Mouse (Mus musculus) heart, postnatal 0 days (tissue): Measurements from ENCODE around the gene Lamp1. TPM values are rescaled to one million over a fixed set of nuclear protein-coding genes. Genes with fewer than 3 reads are reported as not detected.

Experiments used
- ATAC-seq: fragments of 200-750 bp; cut with Nextera tagmentation; 2 replicates; pipeline ENCODE4 v1.8.0; 2017; ENCODE audit warnings: low read depth, moderate number of reproducible peaks, moderate library complexity; ENCODE audit not compliant: insufficient read depth
- DNase-seq: peaks from one replicate; pipeline ENCODE4 v3.0.0-alpha.2; 2016; ENCODE audit warnings: low spot score
- H3K27ac ChIP-seq: fragments of 300-500 bp; sonication (generic); 2 replicates; pipeline ENCODE4 v1.5.1; 2014; ENCODE audit warnings: low read depth, mild to moderate bottlenecking
- H3K27me3 ChIP-seq: fragments of 300-500 bp; sonication (generic); 2 replicates; pipeline ENCODE4 v1.6.1; 2014; ENCODE audit warnings: low read length, mixed read lengths; ENCODE audit not compliant: control insufficient read depth, insufficient read depth
- H3K36me3 ChIP-seq: fragments of 300-500 bp; sonication (generic); replicated peaks from 2 replicates; pipeline ENCODE4 v1.6.1; 2014; ENCODE audit warnings: low read length, mixed read lengths; ENCODE audit not compliant: control insufficient read depth, insufficient read depth
- H3K4me1 ChIP-seq: fragments of 300-500 bp; sonication (generic); 2 replicates; pipeline ENCODE4 v1.6.1; 2014; ENCODE audit warnings: antibody characterized with exemption; ENCODE audit not compliant: control insufficient read depth, insufficient read depth
- H3K4me2 ChIP-seq: fragments of 300-500 bp; sonication (generic); 2 replicates; pipeline ENCODE4 v1.6.1; 2014; ENCODE audit warnings: low read depth, mild to moderate bottlenecking, low read length, moderate library complexity
- H3K4me3 ChIP-seq: fragments of 300-500 bp; sonication (generic); 2 replicates; pipeline ENCODE4 v1.5.1; 2014; ENCODE audit warnings: low read depth, low read length
- H3K9ac ChIP-seq: fragments of 300-500 bp; sonication (generic); replicated peaks from 2 replicates; pipeline ENCODE4 v1.6.1; 2014; ENCODE audit warnings: low read depth, low read length, mixed read lengths
- H3K9me3 ChIP-seq: fragments of 300-500 bp; sonication (generic); replicated peaks from 2 replicates; pipeline ENCODE4 v1.6.1; 2016; ENCODE audit warnings: low read length; ENCODE audit not compliant: control insufficient read depth
- CTCF ChIP-seq: IDR thresholded peaks from 2 replicates; pipeline ENCODE4 v1.5.1; 2016; ENCODE audit warnings: antibody characterized with exemption, control low read depth, low read depth
- EP300 ChIP-seq: IDR thresholded peaks from 2 replicates; pipeline ENCODE4 v1.6.1; 2016; ENCODE audit warnings: antibody characterized with exemption, low read depth
- WGBS: fragments of 180-500 bp; shearing (Covaris S2); extraction: QIAGEN DNeasy Blood & Tissue Kit; methylation state at CpG from one replicate; pipeline ENCODE4 v1.1.7; 2014; 5-methylcytosine and 5-hydroxymethylcytosine counted together
- polyA plus RNA-seq: library from polyadenylated mRNA; unstranded; fragments of >200 nt; fragmentation: Nextera tagmentation; extraction: Ambion mirVana; gene quantifications from 2 replicates; pipeline ENCODE4 v1.2.1, GENCODE M21; 2015
- total RNA-seq: library from RNA; depleted of rRNA; stranded (reverse); fragments of >200 nt; gene quantifications from 2 replicates; pipeline ENCODE4 v1.2.3, GENCODE M21; 2014; ENCODE audit warnings: low replicate concordance

Gene Lamp1
- total and polyA plus RNA-seq, 2 experiments from 2014 or later, result 267 to 327 TPM

- DNase-seq, result no peak
- H3K27ac ChIP-seq, result no peak overlapping the region
- H3K9me3 ChIP-seq, result no peaks in the 10 kb centered on the region
- H3K36me3 ChIP-seq, result no peaks in the 10 kb centered on the region
- no peak overlapping the region for H3K4me3 ChIP-seq
- peaks cover 18% of the 10 kb centered on the region; the same call in 1 of the 2 replicates for H3K27me3 ChIP-seq
- H3K4me2 ChIP-seq, result no peak overlapping the region
- TF ChIP-seq CTCF, result peak; percentile 25; the same call in 1 of the 2 replicates
- no peak for TF ChIP-seq EP300
- H3K4me1 ChIP-seq, result peaks cover 18% of the 10 kb centered on the region; the same call in 1 of the 2 replicates
- ATAC-seq, result no peak
- H3K9ac ChIP-seq, result no peak overlapping the region
- 76% methylated on average over 1 of the region's 1 CpGs for WGBS
Observed at GRCm38 (mm10) chr8:13203472-13203871, 44.5 kb downstream of the Lamp1 start.

- H3K27ac ChIP-seq, result no peak overlapping the region
- peaks cover 24% of the 10 kb centered on the region; the same call in 1 of the 2 replicates for H3K4me1 ChIP-seq
- WGBS, result 66% methylated on average over 12 of the region's 12 CpGs
- ATAC-seq, result no peak
- peaks cover 15% of the 10 kb centered on the region; the same call in 1 of the 2 replicates for H3K27me3 ChIP-seq
- H3K36me3 ChIP-seq, result no peaks in the 10 kb centered on the region
- no peak overlapping the region for H3K4me3 ChIP-seq
- H3K9ac ChIP-seq, result no peak overlapping the region
- H3K4me2 ChIP-seq, result no peak overlapping the region
- TF ChIP-seq CTCF, result no peak
- TF ChIP-seq EP300, result no peak
- no peaks in the 10 kb centered on the region for H3K9me3 ChIP-seq
- DNase-seq, result no peak
Observed at GRCm38 (mm10) chr8:13204371-13205140, 45.6 kb downstream of the Lamp1 start.

DNA sequence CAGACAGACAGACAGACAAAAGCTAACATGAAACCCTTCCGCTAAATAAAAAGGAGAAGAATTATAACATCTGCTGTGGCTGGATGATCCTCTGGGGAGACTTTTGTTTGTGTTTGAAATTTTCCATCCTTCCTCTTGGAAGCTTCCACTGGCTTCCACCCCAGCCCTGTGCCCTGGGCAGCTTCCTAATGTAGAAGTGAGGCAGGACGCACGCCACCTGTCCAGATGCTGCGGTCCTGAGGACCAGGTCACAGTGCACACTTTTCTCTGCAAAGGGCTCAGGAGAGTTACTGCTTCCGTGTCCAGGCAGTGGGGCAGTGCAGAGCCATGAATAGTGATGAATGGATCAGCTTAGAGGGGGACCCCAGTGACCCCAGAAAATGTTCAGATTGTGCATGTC lies 46.4 kb downstream of the Lamp1 start:
- H3K4me1 ChIP-seq, result peaks cover 19% of the 10 kb centered on the region
- no peaks in the 10 kb centered on the region for H3K9me3 ChIP-seq
- no peak overlapping the region for H3K4me3 ChIP-seq
- H3K27me3 ChIP-seq, result 0 out of 2 replicates have a peak, but pooled peaks cover 8% of the 10 kb centered on the region
- DNase-seq (no peak), ATAC-seq (no peak)
- no peak overlapping the region for H3K4me2 ChIP-seq
- TF ChIP-seq CTCF, result no peak
- TF ChIP-seq EP300, result no peak
- H3K27ac ChIP-seq, result no peak overlapping the region
- no peaks in the 10 kb centered on the region for H3K36me3 ChIP-seq
- 78% methylated on average over 5 of the region's 5 CpGs for WGBS
- H3K9ac ChIP-seq, result no peak overlapping the region

- H3K36me3 ChIP-seq, result no peaks in the 10 kb centered on the region
- ATAC-seq (no peak), DNase-seq (no peak)
- WGBS, result 51% methylated on average over 5 of the region's 5 CpGs
- H3K27me3 ChIP-seq, result 0 out of 2 replicates have a peak, but pooled peaks cover 2% of the 10 kb centered on the region
- H3K4me3 ChIP-seq, result no peak overlapping the region
- TF ChIP-seq CTCF (no peak), EP300 (no peak)
- no peak overlapping the region for H3K4me2 ChIP-seq
- no peak overlapping the region for H3K9ac ChIP-seq
- no peaks in the 10 kb centered on the region for H3K9me3 ChIP-seq
- H3K27ac ChIP-seq, result no peak overlapping the region
- H3K4me1 ChIP-seq, result peaks cover 17% of the 10 kb centered on the region
Observed at GRCm38 (mm10) chr8:13206290-13206689, 47.3 kb downstream of the Lamp1 start.

- Histone ChIP-seq H3K9ac (no peak overlapping the region), H3K36me3 (no peaks in the 10 kb centered on the region), H3K9me3 (no peaks in the 10 kb centered on the region), H3K27ac (peak overlapping the region; percentile 93), H3K4me1 (peaks cover 20% of the 10 kb centered on the region), H3K27me3 (no peaks in the 10 kb centered on the region), H3K4me3 (no peak overlapping the region), H3K4me2 (no peak overlapping the region)
- DNase-seq (peak; percentile 68), ATAC-seq (peak; percentile 71)
- 19% methylated on average over 6 of the region's 6 CpGs for WGBS
- TF ChIP-seq CTCF (peak; percentile 61), EP300 (no peak)
Observed at GRCm38 (mm10) chr8:13208627-13209355, 49.8 kb downstream of the Lamp1 start.
